Mouse (Mus musculus) heart, embryonic 12.5 days (tissue): ENCODE results near the gene Acot11. TPM values are rescaled to one million over a fixed set of nuclear protein-coding genes. Genes with fewer than 3 reads are reported as not detected.
"Not testable (repeated sequence)": the region's sequence is repeated elsewhere in the genome, so short reads cannot be mapped to it uniquely, and the experiment has no call there.

Source experiments
- ATAC-seq: fragments of 200-750 bp; cut with Nextera tagmentation; 2 replicates; pipeline ENCODE4 v1.8.0; 2017; ENCODE audit warnings: moderate TSS enrichment, moderate library complexity; ENCODE audit not compliant: insufficient number of reproducible peaks, low FRiP score
- H3K27ac ChIP-seq: fragments of 300-500 bp; sonication (generic); 2 replicates; pipeline ENCODE4 v1.5.1; 2016; ENCODE audit warnings: mild to moderate bottlenecking, moderate library complexity; ENCODE audit not compliant: poor library complexity, severe bottlenecking
- H3K27me3 ChIP-seq: fragments of 300-500 bp; sonication (generic); replicated peaks from 2 replicates; pipeline ENCODE4 v1.6.1; 2016; ENCODE audit warnings: mild to moderate bottlenecking, moderate library complexity
- H3K36me3 ChIP-seq: fragments of 300-500 bp; sonication (generic); 2 replicates; pipeline ENCODE4 v1.6.1; 2016; ENCODE audit warnings: mild to moderate bottlenecking, moderate library complexity
- H3K4me1 ChIP-seq: fragments of 300-500 bp; sonication (generic); replicated peaks from 2 replicates; pipeline ENCODE4 v1.6.1; 2016; ENCODE audit warnings: mild to moderate bottlenecking
- H3K4me2 ChIP-seq: fragments of 300-500 bp; sonication (generic); 2 replicates; pipeline ENCODE4 v1.6.1; 2016; ENCODE audit warnings: mild to moderate bottlenecking, moderate library complexity
- H3K4me3 ChIP-seq: fragments of 300-500 bp; sonication (generic); 2 replicates; pipeline ENCODE4 v1.5.1; 2016; ENCODE audit warnings: mild to moderate bottlenecking
- H3K9ac ChIP-seq: fragments of 300-500 bp; sonication (generic); 2 replicates; pipeline ENCODE4 v1.6.1; 2016; ENCODE audit warnings: mild to moderate bottlenecking, moderate library complexity
- H3K9me3 ChIP-seq: fragments of 300-500 bp; sonication (generic); replicated peaks from 2 replicates; pipeline ENCODE4 v1.6.1; 2016; ENCODE audit warnings: mild to moderate bottlenecking, moderate library complexity
- WGBS: fragments of 180-500 bp; shearing (Covaris S2); methylation state at CpG from one replicate; pipeline ENCODE4 v1.1.7; 2016; 5-methylcytosine and 5-hydroxymethylcytosine counted together
- polyA plus RNA-seq: library from polyadenylated mRNA; unstranded; fragments of >200 nt; fragmentation: Nextera tagmentation; extraction: Ambion mirVana; gene quantifications from 2 replicates; pipeline ENCODE4 v1.2.1, GENCODE M21; 2016

Gene Acot11
- polyA plus RNA-seq, 1 experiment from 2014 or later = 5.6 TPM

DNA sequence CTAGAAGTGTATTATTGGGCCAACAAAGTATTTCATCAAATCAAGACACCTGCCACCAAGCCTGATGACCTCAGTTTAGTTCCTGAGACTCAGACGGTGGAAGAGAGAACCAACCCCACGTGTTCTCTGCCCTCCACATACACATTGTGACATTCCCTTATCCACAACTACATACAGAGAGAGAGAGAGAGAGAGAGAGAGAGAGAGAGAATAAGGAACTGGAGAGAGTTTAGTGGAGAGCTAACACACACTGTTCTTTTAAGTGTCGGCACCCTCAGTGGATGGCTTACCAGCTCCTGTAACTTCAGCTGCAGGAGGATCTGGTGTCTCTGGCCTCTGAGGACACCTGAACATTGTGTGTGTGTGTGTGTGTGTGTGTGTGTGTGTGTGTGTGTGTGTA is 2.5 kb upstream of the Acot11 start:
- Histone ChIP-seq H3K4me2 (no peak overlapping the region), H3K9me3 (peaks cover 5% of the 10 kb centered on the region), H3K4me3 (no peak overlapping the region), H3K4me1 (peaks cover 16% of the 10 kb centered on the region), H3K27me3 (no peaks in the 10 kb centered on the region), H3K36me3 (no peaks in the 10 kb centered on the region), H3K9ac (no peak overlapping the region), H3K27ac (no peak overlapping the region)
- ATAC-seq = no peak
- 71% methylated on average over 3 of the region's 3 CpGs for WGBS

DNA sequence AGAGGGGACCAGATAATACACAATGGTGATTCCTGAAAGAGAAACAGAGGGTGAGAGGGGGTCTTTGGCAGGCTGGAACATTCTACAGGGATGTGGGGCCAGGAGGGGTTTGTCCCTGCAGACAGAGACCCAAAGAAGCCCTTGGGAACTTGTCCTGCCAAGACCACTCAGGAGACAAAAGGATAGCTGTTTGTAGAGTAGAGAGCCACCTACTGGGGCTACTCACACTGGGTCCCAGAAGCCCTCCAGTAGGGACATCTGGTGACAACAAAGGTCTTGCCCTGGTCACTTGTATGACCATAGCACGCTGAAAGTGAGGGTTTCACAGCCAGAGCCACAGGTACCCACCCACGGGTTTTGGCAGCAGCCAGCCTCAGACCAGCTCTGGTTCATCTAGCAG is 1.1 kb upstream of the Acot11 start:
- no peak for ATAC-seq
- Histone ChIP-seq H3K9ac (no peak overlapping the region), H3K4me1 (peaks cover 16% of the 10 kb centered on the region), H3K27me3 (no peaks in the 10 kb centered on the region), H3K4me3 (no peak overlapping the region), H3K4me2 (no peak overlapping the region), H3K27ac (no peak overlapping the region), H3K36me3 (no peaks in the 10 kb centered on the region), H3K9me3 (peaks cover 5% of the 10 kb centered on the region)
- WGBS = 40% methylated on average over 2 of the region's 2 CpGs

DNA sequence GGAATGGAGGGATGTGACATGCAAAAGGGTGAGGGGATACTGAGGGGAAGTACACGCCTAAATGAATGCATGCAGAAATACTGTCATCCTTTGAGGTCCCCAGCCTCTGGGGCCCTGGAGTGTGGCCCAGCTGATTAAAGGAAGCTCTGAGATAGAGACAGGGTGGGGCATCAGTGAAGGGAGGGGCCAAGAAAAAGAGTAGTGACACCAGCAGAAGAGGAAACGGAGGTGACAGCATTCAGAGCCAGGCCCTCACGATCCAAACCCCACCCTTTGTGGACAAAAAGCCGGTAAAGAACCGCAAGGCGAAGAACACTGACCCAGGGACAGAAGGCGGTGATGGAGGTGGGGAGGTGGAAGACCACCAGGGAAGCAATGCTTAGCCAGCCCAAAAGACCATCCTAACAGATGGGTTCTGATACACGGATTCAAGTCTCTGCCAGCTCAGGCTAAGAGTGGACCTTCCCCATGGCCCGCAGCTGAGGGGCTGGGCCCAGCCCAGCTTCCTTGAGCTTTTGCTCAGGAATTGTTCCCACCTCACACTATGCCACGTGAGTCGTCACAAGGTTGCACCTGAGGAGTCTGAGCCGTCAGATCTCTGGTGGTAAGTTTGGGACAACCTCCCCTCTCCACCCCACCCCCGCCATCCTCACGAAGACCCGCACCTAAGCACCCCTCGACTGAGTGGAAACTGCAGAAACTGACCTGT is 443 bp downstream of the Acot11 start:
- Histone ChIP-seq H3K9me3 (no peaks in the 10 kb centered on the region), H3K36me3 (no peaks in the 10 kb centered on the region), H3K4me1 (peaks cover 27% of the 10 kb centered on the region), H3K27me3 (no peaks in the 10 kb centered on the region), H3K9ac (peak overlapping the region; percentile 64), H3K4me2 (peak overlapping the region; percentile 71), H3K27ac (0 out of 2 replicates have a peak overlapping the region, but pooled peaks have one; percentile 10), H3K4me3 (peak overlapping the region; percentile 39)
- 28% methylated on average over 16 of the region's 16 CpGs for WGBS
- ATAC-seq = peak; percentile 86

DNA sequence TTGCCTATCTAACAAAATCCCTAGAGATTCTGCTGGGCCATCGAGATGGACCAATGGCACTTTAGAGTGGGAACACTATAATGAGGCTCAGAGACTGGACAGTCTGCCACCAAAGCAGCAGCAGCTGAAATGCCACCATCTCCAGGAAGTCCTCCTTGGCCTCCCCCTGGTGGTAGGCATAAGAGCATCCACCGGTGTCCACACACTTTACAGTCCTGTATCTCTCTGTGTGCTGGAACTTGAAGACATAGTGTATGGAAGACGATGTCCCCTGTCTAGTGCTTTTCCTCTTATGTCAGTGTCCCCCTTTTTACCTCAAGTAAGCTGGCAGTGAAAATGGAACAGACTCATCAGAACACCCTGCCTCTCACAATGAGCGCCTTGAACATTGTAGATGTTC is 1.0 kb downstream of the Acot11 start:
- peaks cover 32% of the 10 kb centered on the region for H3K4me1 ChIP-seq
- WGBS = 72% methylated on average over 4 of the region's 4 CpGs
- H3K36me3 ChIP-seq = no peaks in the 10 kb centered on the region
- H3K9ac ChIP-seq = no peak overlapping the region
- ATAC-seq = peak; percentile 45; the same call in 1 of the 2 replicates
- H3K27ac ChIP-seq = 0 out of 2 replicates have a peak overlapping the region, but pooled peaks have one; percentile 10
- no peak overlapping the region for H3K4me3 ChIP-seq
- H3K27me3 ChIP-seq = no peaks in the 10 kb centered on the region
- H3K4me2 ChIP-seq = peak overlapping the region; percentile 71
- no peaks in the 10 kb centered on the region for H3K9me3 ChIP-seq

DNA sequence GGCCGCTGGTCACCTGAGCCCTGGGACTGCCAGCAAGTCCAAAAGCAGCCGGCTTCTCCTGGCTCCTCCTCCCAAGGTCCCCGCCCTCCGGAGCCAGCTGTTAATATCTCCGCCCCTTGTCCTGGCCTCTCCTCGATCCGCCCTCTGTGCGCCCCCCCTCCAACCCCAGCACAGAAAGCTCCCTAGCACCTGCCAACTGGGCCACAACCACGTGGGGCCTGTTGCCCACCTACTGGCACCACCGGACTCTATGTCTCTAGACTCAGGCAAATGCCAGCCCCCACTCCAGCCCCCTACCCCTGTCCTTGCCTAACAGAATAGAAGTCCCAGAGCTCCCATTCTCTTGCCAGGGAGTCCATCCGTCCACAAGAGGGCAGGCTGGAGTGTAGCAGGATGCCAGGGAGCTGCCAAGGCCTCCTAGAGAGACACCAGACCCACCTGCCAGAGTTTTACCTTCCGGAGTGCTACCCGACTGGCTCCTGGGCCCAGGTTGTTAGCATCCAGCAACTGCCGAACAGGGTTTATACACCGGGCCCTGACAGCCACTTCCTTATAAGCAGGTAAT is 4.9 kb downstream of the Acot11 start:
- Histone ChIP-seq H3K4me3 (peak overlapping the region; percentile 30), H3K27ac (peak overlapping the region; percentile 39; the same call in 1 of the 2 replicates), H3K36me3 (no peaks in the 10 kb centered on the region), H3K9me3 (no peaks in the 10 kb centered on the region), H3K4me2 (peak overlapping the region; percentile 66), H3K9ac (peak overlapping the region; percentile 48; the same call in 1 of the 2 replicates), H3K4me1 (peaks cover 33% of the 10 kb centered on the region), H3K27me3 (no peaks in the 10 kb centered on the region)
- 7% methylated on average over 15 of the region's 15 CpGs for WGBS
- peak; percentile 81 for ATAC-seq

DNA sequence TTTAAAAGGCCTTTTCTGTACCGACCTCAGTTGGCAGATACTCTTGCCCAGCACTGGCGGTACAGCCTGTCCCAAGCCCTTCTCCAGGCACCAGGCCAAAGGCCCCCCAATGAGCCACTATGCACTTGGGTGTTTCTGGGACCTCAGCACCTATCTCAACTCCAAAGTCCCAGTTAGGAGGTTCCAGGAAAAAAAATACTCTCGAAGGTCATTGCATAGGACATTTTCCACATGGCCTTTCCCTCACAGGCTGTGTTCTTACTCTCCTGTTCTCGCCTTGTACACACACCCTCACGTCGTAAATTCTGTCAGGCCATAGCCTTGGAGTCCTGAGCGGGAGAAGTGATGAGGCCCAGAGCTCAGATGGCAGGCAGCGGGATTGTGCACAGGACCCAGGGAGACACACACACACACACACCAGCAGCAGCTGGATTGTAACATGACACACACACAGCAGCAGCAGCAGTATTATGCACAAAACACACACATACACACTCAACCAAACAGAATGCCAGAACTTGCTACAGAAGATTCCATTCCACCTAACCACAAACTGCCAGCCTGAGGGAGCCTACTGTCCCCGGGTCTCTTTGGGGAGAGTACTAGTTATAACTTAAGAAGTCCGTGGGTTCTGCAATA is 5.8 kb downstream of the Acot11 start:
- no peak for ATAC-seq
- Histone ChIP-seq H3K4me1 (peaks cover 24% of the 10 kb centered on the region), H3K4me3 (peak overlapping the region; percentile 30), H3K36me3 (no peaks in the 10 kb centered on the region), H3K27me3 (no peaks in the 10 kb centered on the region), H3K9me3 (no peaks in the 10 kb centered on the region), H3K4me2 (peak overlapping the region; percentile 66), H3K9ac (peak overlapping the region; percentile 48), H3K27ac (peak overlapping the region; percentile 39)
- whole genome bisulfite sequencing = 44% methylated on average over 10 of the region's 10 CpGs

DNA sequence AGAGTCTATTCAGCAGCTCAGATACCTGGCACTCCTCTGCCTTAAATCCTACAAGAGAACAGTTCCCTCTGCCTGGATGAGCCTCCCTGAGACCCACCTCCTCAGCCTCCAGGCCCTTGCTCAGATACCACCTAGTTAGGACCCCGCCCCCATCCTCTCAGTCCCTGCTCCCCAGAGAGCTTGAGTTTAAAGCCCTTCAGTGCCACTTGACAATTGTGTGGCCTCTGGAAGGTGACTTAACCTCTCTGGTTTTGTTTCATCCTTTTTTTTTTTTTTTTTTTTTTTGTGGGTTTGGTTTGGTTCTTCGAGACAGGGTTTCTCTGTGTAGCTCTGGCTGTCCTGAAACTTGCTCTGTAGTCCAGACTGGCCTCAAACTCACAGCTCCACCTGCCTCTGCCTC is 9.5 kb downstream of the Acot11 start:
- Histone ChIP-seq H3K4me2 (no peak overlapping the region), H3K27ac (no peak overlapping the region), H3K9me3 (no peaks in the 10 kb centered on the region), H3K4me1 (peaks cover 24% of the 10 kb centered on the region), H3K9ac (no peak overlapping the region), H3K27me3 (no peaks in the 10 kb centered on the region), H3K4me3 (no peak overlapping the region), H3K36me3 (no peaks in the 10 kb centered on the region)
- ATAC-seq = no peak
- 72% methylated on average over 2 of the region's 2 CpGs for WGBS

DNA sequence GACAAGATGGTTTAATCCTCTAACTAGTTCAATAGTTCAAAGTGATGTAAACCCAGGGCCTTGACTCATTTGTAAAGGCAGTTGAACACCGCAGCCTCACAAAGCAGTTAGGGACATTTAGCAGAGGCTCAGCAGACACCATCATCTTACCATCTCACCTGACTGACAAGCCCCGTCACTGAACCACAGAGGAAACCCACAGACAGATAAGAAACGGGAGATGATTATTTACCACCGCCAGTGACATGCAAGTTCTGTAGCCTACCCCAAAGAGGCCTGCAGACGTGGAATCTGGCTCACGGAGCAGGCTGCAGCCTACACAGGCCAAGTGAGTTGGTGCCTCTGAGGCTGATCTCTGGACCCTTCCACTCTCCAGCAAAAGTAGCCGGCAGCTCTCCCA is 10.6 kb downstream of the Acot11 start:
- Histone ChIP-seq H3K9ac (no peak overlapping the region), H3K9me3 (no peaks in the 10 kb centered on the region), H3K4me2 (no peak overlapping the region), H3K27ac (no peak overlapping the region), H3K4me3 (no peak overlapping the region), H3K27me3 (no peaks in the 10 kb centered on the region), H3K36me3 (no peaks in the 10 kb centered on the region), H3K4me1 (peaks cover 21% of the 10 kb centered on the region)
- ATAC-seq = no peak
- 73% methylated on average over 7 of the region's 7 CpGs for WGBS

DNA sequence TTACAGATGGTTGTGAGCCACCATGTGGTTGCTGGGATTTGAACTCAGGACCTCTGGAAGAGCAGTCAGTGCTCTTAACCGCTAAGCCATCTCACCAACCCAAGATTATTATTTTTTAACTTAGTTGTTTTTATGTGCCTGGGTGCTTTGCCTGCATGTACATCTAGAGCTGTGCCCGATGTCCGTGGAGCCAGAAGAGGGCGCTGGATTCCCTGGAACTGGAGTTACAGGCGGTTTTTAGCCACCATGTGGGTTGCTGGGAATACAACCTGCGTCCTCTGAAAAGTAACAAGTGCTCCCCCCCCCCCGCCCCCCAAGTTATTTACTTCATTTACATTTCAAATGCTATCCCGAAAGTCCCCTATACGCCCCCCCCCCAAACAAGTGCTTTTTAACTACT is 11.0 kb downstream of the Acot11 start:
- H3K9me3 ChIP-seq, H3K27me3 ChIP-seq, H3K36me3 ChIP-seq, H3K4me3 ChIP-seq, H3K4me2 ChIP-seq, H3K27ac ChIP-seq, ATAC-seq, H3K9ac ChIP-seq: not testable (repeated sequence)
- 90% methylated on average over 9 of the region's 9 CpGs for WGBS
- H3K4me1 ChIP-seq = peaks cover 20% of the 10 kb centered on the region

DNA sequence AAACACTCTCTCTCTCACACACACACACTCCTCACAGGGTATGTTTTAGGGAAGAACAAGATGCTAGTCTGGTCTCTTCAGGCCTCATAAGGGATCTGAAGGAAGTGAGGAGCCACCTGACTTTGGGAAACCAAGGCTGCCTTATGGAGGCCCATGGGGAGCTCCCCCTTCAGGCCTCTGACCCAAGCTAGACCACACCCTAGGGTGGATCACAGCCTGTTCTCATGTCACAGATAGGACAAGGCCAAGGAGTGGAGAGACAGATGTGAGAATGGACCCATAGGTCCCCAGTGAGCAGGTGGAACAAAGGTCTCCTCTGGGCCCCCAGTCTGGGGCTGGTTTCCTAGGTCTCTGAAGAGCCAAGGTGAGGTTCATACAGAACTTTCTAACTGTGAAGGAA is 12.5 kb downstream of the Acot11 start:
- no peak overlapping the region for H3K27ac ChIP-seq
- no peaks in the 10 kb centered on the region for H3K27me3 ChIP-seq
- H3K36me3 ChIP-seq = no peaks in the 10 kb centered on the region
- peaks cover 29% of the 10 kb centered on the region for H3K4me1 ChIP-seq
- H3K4me2 ChIP-seq = no peak overlapping the region
- H3K4me3 ChIP-seq = no peak overlapping the region
- no peak overlapping the region for H3K9ac ChIP-seq
- peak; percentile 61 for ATAC-seq
- H3K9me3 ChIP-seq = no peaks in the 10 kb centered on the region

DNA sequence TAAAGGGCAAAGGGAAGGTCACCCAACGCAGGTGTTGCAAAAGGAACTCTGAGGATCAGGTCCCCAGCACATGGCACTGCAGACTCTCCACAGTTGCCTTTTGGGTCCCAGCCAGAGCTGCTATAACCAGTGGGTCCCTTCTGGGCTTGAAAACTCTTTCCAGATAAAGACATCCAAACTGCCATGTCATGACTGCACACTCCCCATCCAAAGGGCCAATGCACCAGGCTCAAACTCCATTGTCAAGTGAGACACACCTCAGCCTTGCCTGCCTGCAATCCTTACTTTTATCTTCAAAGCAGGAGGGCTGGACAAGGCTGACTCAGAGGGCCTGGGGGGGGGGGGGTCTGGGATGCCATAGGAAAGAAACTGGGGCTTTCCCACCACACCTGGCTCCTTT is 13.9 kb downstream of the Acot11 start:
- no peak overlapping the region for H3K4me2 ChIP-seq
- no peaks in the 10 kb centered on the region for H3K27me3 ChIP-seq
- H3K4me1 ChIP-seq = peaks cover 42% of the 10 kb centered on the region
- H3K9me3 ChIP-seq = no peaks in the 10 kb centered on the region
- H3K27ac ChIP-seq = no peak overlapping the region
- WGBS = 93% methylated on average over 1 of the region's 1 CpGs
- no peaks in the 10 kb centered on the region for H3K36me3 ChIP-seq
- no peak overlapping the region for H3K9ac ChIP-seq
- no peak overlapping the region for H3K4me3 ChIP-seq
- peak; percentile 22; the same call in 1 of the 2 replicates for ATAC-seq
